Mouse (Mus musculus) adrenal gland, adult 8-10 months (tissue): ENCODE data around the gene Csnk1e. TPM values are rescaled to one million over a fixed set of nuclear protein-coding genes. Genes with fewer than 3 reads are reported as not detected.

Source experiments
- microRNA-seq, 2 experiments: library from miRNA; unstranded; fragments of <30 nt; microRNA quantifications; one replicate each; pipeline ENCODE4 v1.2.0; 2022
- total RNA-seq, 4 experiments: library from RNA; stranded (reverse); gene quantifications; 2 replicates each; pipeline ENCODE4 v1.2.4; 2022

The Csnk1e gene
- total RNA-seq, 4 experiments from 2014 or later: 80.4 to 126 (median 97.1) TPM

Small RNAs within 50 kb of the gene (microRNA-seq; reads per million reads assigned to microRNA genes)
- gene Gm44302 (0 reads per million in 2 experiments), gene Mir1943 (0.50 to 3.2 reads per million in 2 experiments)

Other genes starting within 250 kb of the Csnk1e start
- 10 to 100 TPM; 18.1 to 38.0 (median 23.4) TPM for gene Pick1, start 226.4 kb downstream of the Csnk1e start, total RNA-seq
- not detected for gene Gm49486, start 226.2 kb downstream of the Csnk1e start, total RNA-seq
- not detected for gene Slc16a8, start 200.8 kb downstream of the Csnk1e start, total RNA-seq
- gene Baiap2l2, start 170.0 kb downstream of the Csnk1e start, total RNA-seq: 1 to 10 TPM in 1 of 4 experiments, under 1 TPM in 1, not detected in 2; 0.35 to 1.6 TPM
- gene Pla2g6, start 127.2 kb downstream of the Csnk1e start, total RNA-seq: 10 to 100 TPM; 27.8 to 36.2 (median 33.1) TPM
- gene Maff, start 108.9 kb downstream of the Csnk1e start, total RNA-seq: 1 to 10 TPM; 5.2 to 6.7 (median 6.1) TPM
- 10 to 100 TPM; 39.1 to 76.8 (median 65.3) TPM for gene Tmem184b, start 52.0 kb downstream of the Csnk1e start, total RNA-seq
- 1 to 10 TPM in 2 of 4 experiments, under 1 TPM in 2; 0.38 to 6.2 (median 2.8) TPM for gene Kcnj4, start 49.7 kb upstream of the Csnk1e start, total RNA-seq
- 1 to 10 TPM; 2.1 to 5.3 (median 2.8) TPM for gene Kdelr3, start 60.8 kb upstream of the Csnk1e start, total RNA-seq
- 100 to 1,000 TPM; 277 to 438 (median 365) TPM for gene Ddx17, start 91.2 kb upstream of the Csnk1e start, total RNA-seq
- 1 to 10 TPM; 1.5 to 6.3 (median 2.7) TPM for gene Dmc1, start 149.5 kb upstream of the Csnk1e start, total RNA-seq
- 1 to 10 TPM; 2.8 to 6.2 (median 4.4) TPM for gene Fam227a, start 203.4 kb upstream of the Csnk1e start, total RNA-seq
- gene Cby1, start 203.6 kb upstream of the Csnk1e start, total RNA-seq: 10 to 100 TPM; 21.7 to 31.1 (median 24.9) TPM
- 100 to 1,000 TPM in 2 of 4 experiments, 10 to 100 TPM in 2; 95.5 to 120 (median 105) TPM for gene Tomm22, start 215.3 kb upstream of the Csnk1e start, total RNA-seq
- 10 to 100 TPM; 22.8 to 30.3 (median 25.0) TPM for gene Josd1, start 232.4 kb upstream of the Csnk1e start, total RNA-seq
- 10 to 100 TPM; 27.2 to 43.1 (median 32.1) TPM for gene Gtpbp1, start 235.3 kb upstream of the Csnk1e start, total RNA-seq